Mouse (Mus musculus) fat pad, adult 2 months (tissue): ENCODE results near the gene Sugt1.

Experiments
- DNase-seq: peaks from one replicate; pipeline ENCODE4 v3.0.0-alpha.2; 2011; ENCODE audit warnings: low read depth, low spot score; ENCODE audit errors: extremely low read depth

Sugt1 gene

DNA sequence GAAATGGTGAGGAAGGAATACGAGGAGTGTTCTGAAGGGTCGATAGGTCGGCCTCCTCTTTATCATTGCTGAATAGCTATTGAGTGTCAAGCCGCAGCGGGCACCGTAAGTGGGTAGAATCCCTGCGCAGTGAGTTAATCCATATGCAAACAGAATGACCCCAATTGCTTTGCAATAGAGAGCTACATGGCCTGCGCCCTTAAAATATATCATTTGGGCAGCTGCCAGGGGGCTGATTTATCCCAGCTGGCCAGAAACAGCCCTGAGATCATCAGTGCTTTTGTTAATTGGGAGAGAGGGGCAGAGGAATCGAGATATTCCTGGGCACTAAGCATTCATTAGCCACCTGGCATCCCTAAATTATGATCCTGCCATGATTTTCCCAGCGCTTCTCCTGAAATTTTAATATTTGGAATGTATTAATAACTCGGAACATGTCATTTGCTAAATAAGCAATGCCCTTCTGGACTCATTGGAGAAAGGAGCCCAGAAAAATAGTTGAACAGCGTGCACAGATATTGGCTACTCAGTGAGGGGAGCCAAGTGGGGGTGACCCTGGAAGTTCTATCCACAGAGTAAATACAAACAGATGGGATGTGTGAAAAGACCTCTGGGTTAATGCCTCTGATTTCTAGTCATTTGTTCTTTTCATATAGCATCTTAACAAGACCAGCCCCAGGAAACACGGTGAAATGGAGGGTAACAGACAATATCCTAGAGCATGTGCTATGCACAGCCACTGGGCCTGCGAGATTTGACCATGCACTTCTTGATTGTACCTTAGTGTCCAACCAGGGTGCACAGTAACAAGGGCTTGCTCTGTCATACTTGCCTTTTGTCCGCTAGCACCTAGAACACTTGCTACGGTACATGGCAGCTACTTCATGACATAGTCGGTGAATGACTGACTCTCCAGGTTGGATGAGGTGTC is 85.9 kb downstream of the Sugt1 start:
- no peak for DNase-seq

DNA sequence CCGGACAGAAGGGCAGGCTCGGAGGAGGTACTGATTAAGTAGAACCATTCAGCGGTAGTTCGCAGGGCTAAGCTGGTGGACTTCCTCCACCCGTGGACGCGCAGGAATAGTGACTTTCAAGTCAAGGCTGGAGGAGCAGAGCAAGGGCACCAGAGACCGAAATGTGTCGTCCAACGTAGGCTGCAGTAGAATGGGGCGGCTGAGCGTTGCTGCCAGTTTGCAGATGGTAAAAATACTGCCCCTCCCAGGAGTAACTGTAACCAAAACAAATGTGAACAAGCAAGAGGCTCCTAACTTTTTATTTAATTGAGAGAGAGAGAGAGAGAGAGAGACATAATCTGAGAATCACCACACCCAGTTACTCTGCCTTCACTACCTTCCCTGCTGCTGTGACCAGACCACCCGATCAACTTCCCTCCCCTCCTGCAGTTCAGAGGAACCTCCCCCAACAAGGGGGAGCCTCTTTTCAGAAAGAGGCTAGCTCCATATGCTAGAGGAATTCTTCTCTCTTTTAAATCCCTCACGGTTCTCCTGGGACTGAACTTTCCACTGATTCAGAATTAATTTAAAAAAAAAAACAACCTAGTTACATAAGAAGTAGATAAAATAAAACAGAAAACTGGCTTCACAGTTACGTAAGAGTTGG is 89.7 kb downstream of the Sugt1 start:
- no peak for DNase-seq

DNA sequence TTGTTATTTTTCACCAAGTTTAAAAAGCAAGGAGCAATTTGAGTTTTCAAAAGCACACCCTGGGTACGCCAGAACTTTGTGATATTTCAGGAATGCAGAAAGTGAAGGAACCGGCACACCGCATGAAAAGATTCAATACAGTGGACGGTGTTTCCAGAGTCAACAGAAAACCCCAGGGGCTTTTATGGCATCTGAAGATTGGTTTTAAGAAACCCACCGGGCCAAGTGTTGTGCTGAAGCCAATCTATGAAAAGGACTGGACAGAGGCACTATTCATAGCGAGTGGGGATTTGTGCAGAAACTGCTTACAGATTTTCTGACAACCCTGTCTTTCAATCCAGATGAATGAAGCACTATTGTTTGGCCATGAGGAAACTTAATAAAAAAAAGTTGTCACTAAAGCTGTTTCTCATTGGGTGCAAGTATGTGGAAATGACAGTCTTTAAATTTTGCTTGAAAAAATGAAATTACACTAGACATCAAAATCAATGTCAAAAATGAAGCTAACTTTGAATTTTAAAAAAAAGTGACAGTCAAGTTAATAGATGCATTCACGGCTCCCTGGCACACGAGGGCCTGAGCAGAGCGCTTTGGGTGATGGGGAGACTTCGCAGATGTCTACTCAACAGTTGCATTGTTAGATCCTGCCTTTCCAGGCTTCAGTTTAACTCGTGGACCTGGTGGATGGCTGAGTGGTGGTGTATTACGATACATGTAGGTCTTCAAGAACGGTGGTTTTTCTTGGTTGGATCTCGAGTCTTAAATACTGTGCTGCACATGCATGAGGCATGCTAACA is 90.6 kb downstream of the Sugt1 start:
- no peak for DNase-seq

DNA sequence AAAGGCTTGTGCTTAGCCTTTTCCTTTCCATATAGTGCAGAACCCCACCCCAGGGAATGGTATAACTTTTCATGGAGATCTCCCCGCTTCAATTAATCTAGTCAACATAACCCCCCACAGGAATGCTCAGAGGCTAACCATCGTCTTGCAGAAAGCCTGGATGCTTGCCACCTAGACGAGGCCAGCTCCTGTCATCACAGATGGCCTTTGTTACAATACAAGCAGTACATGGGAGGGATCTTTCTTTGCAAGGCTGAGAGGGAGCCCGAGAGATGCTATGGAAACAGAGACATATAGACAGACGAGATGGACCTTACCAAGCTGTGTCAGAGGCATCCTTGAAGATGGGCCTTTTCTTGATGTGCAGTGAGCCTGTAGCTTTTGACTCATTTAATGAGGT is 93.2 kb downstream of the Sugt1 start:
- no peak for DNase-seq
